Mouse (Mus musculus) Muller cell, postnatal 12 days (primary cell): ENCODE measurements around the gene Tmc5.

Experiments
- DNase-seq: peaks from one replicate; pipeline ENCODE4 v3.0.0-alpha.2; 2015; ENCODE audit errors: inconsistent ontology term

Tmc5 gene

DNA sequence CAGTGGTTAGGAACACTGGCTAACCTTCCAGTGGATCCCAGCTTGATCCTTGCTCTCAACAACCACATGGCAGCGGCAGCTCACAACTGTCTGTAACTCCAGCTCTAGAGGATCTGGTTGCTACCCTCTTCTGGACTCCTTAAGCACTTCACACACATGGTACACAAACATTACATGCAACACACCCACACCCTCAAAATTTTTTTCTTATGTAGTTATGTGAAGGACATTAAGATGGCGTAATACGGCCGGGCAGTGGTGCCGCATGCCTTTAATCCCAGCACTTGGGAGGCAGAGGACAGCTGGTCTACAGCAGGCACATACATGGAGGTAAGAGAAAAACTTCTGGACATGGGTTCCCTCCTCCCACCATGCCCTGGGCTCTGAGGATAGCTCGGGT lies 99.0 kb downstream of the Tmc5 start:
- DNase-seq, result no peak

GRCm38 (mm10) chr7:118697168-118697567 lies 100.1 kb downstream of the Tmc5 start:
- no peak for DNase-seq

DNA sequence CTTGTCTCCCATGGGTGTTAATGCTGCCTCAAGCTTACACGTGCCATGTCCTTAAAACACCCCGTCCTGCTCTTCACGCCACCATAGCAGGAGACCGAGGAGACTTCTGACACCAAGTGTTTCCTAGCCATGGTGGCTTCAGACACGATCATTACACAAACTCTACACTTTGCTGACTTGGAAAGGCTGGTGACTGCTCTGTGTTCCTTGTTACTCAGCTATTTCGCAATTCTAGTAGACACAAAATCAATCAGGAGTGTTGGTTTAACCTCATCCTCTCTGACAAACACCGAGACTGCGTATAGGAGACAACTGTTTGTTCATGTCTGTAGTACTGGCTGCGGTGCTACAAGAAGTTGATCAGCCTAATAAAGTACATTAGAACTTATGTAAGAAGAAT lies 101.8 kb downstream of the Tmc5 start:
- DNase-seq, result no peak

- DNase-seq, result no peak
Measured at GRCm38 (mm10) chr7:118703144-118703561, 106.1 kb downstream of the Tmc5 start.

- DNase-seq, result no peak
Measured at GRCm38 (mm10) chr7:118704001-118704850, 107.1 kb downstream of the Tmc5 start.

GRCm38 (mm10) chr7:118705101-118705961 lies 108.2 kb downstream of the Tmc5 start, which contains the start of gene Gde1:
TSS of gene Gde1 (minus strand) at chr7:118705778.
- peak; percentile 94 for DNase-seq

DNA sequence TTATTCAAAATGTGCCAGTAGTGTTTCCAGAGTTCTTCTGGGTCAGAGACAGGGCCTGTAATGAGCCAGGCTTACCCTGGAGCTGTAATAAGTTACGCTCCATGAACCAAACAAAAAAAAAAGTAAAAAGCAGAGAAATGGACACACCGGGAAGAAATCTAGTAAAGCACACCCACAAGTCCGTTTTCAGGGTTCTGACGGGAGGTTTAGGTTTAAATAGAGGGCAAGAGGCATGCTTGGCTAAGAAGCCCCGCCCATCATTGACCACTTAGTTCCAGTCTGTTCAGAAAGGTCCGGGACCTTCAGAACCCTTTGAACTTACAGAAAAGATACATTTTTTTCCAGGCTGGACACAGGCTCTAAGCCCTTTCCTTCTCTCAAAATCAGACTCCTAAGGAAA lies 109.0 kb downstream of the Tmc5 start:
- DNase-seq, result no peak

GRCm38 (mm10) chr7:118706488-118706887 lies 109.4 kb downstream of the Tmc5 start:
- no peak for DNase-seq

DNA sequence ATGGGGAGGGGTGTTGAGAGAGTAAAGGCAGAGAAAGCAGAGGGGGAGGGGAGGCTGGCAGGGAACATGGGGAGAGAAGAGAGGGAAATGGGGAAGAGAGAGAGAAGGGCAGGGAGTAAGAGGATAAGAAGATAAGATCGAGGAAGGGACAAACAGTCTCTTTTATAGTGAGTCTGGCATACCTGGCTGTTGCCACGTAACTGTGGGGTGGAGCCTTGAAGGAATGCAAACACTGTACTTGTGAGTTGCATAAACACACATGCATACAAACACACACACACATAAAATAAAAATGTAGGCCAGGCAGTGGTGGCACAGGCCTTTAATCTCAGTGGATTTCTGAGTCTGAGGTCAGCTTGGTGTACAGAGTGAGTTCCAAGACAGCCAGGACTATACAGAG lies 110.1 kb downstream of the Tmc5 start:
- no peak for DNase-seq

- DNase-seq, result no peak
Measured at GRCm38 (mm10) chr7:118708002-118708401, 110.9 kb downstream of the Tmc5 start.

DNA sequence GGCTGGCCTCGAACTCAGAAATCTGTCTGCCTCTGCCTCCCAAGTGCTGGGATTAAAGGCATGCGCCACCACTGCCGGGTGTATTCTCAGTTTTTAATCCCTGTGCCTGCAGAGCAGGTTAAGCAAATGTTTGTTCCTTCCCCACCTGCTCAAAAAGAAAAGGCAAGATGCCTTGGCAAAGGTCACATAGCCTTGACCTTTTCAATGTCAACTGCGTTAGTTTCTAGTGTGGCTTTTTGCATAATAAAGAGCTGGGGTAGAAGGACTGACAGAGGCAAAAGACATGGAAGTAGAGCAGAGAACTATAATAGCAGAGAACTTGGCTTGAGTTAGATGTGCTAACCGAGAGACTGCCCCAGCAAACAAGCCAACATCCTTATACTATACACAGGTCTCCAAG lies 113.7 kb downstream of the Tmc5 start:
- no peak for DNase-seq

GRCm38 (mm10) chr7:118712228-118713173 lies 115.4 kb downstream of the Tmc5 start, which contains the start of gene Ccp110:
TSS of gene Ccp110 (plus strand) at chr7:118712552.
- DNase-seq, result peak; percentile 95

DNA sequence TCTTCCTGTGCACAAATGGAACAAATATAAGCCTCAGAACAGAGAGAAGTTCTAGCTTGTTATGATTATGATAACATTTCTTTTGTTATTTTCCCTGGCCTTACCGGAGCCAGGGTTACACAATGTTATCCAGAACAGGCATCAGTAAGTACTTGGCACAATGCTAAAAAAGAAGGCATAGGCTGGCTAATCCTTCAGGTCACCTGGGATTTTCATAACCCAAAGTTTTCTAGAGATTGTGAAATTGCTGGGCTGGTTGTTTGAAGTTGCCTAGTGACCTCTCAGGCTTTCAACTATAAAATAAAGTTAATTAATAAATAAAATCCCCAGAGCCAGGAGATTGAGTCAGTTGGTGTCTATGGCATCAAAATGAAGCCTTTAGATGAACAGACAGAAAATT lies 117.8 kb downstream of the Tmc5 start:
- no peak for DNase-seq

- DNase-seq, result no peak
Measured at GRCm38 (mm10) chr7:118718066-118718465, 121.0 kb downstream of the Tmc5 start.

DNA sequence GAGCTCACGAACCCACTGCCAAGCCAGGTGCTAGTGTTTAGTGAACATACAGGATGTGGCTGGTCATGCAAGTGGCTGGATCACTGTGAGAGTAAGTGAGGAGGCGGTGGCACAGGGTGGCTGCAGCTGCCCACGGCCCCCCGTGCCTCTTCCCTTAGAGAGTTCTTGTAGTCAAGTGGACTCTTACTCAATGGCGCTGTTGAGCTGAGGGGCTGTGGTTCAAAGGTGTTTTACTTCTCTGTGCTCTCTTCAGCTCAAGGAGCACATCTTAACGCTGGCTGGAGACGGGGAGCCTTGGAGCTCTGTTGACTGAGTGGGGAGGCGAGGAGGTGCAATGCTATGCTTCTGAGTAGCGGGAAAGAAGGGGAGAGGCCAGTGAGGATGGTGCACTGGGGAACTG lies 126.8 kb downstream of the Tmc5 start:
- DNase-seq, result no peak
